Mouse (Mus musculus): ENCODE data around the gene Ddn.

DNA sequence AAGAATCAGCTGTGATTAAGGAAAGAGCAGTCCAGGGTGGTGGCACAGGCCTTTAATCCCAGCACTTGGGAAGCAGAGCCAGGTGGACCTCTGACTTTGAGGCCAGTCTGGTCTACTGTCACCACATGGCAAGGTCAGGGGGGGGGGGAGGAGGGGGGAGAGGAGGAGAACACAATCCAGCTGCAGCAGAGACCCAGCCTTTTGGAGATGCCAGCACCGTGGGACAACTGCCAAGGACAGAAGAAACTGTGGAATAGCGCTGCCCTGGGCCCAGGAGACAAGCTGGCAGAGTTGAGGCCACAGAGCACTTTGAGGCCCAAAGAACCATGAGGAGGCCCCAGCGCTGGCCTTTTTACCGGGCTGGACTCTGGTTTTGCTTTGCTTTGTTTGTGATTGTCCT is 43.4 kb downstream of the Ddn start:
- TF ChIP-seq POLR2A (IDR thresholded peaks at IDR 0.05; ENCODE audit: insufficient read depth, low read depth, low read length) (no peak), CTCF (IDR thresholded peaks at IDR 0.05; ENCODE audit: insufficient read depth, low read depth, low read length) (no peak)

Measured in olfactory bulb, adult 2 months (tissue).